Mouse (Mus musculus): ENCODE measurements at regions not wholly inside any gene's neighbourhood (a gene's known extent, or its start where the extent isn't known, plus 50 kb on each side); places are given as distances from the start of the nearest gene placed in this dataset.

- H3K36me3 ChIP-seq (ENCODE audit: control insufficient read depth, insufficient read depth), result no peaks in the 10 kb centered on the region
- no peak overlapping the region for H3K27ac ChIP-seq (ENCODE audit: low read length)
- no peaks in the 10 kb centered on the region for H3K4me1 ChIP-seq (replicated peaks; ENCODE audit: control insufficient read depth, insufficient read depth, low read length)
- H3K4me2 ChIP-seq (ENCODE audit: low read length), result no peak overlapping the region
- H3K9ac ChIP-seq (replicated peaks; ENCODE audit: low read depth, low read length), result no peak overlapping the region
- WGBS, result 72% methylated on average over 1 of the region's 1 CpGs
- H3K27me3 ChIP-seq (replicated peaks; ENCODE audit: control insufficient read depth, insufficient read depth, low read length), result no peaks in the 10 kb centered on the region
- no peak overlapping the region for H3K4me3 ChIP-seq (replicated peaks; ENCODE audit: low read length)
- no peaks in the 10 kb centered on the region for H3K9me3 ChIP-seq (ENCODE audit: control insufficient read depth, low read length)
- no peak for ATAC-seq
Observed at GRCm38 (mm10) chr6:25321446-25321845, 365.3 kb upstream of the Tmem229a start.

GRCm38 (mm10) chr6:25320291-25320844 lies 364.3 kb upstream of the Tmem229a start:
- ATAC-seq, result no peak
- no peaks in the 10 kb centered on the region for H3K4me1 ChIP-seq (replicated peaks; ENCODE audit: control insufficient read depth, insufficient read depth, low read length)
- H3K4me3 ChIP-seq (replicated peaks; ENCODE audit: low read length), result no peak overlapping the region
- H3K4me2 ChIP-seq (ENCODE audit: low read length), result no peak overlapping the region
- H3K27me3 ChIP-seq (replicated peaks; ENCODE audit: control insufficient read depth, insufficient read depth, low read length), result no peaks in the 10 kb centered on the region
- 85% methylated on average over 6 of the region's 6 CpGs for WGBS
- no peak overlapping the region for H3K9ac ChIP-seq (replicated peaks; ENCODE audit: low read depth, low read length)
- H3K27ac ChIP-seq (ENCODE audit: low read length), result no peak overlapping the region
- H3K36me3 ChIP-seq (ENCODE audit: control insufficient read depth, insufficient read depth), result no peaks in the 10 kb centered on the region
- H3K9me3 ChIP-seq (ENCODE audit: control insufficient read depth, low read length), result no peaks in the 10 kb centered on the region

GRCm38 (mm10) chr6:25307471-25307870 lies 351.4 kb upstream of the Tmem229a start:
- 0 out of 2 replicates have a peak, but pooled peaks cover 2% of the 10 kb centered on the region for H3K4me1 ChIP-seq (replicated peaks; ENCODE audit: control insufficient read depth, insufficient read depth, low read length)
- no peak overlapping the region for H3K4me3 ChIP-seq (replicated peaks; ENCODE audit: low read length)
- no peak overlapping the region for H3K9ac ChIP-seq (replicated peaks; ENCODE audit: low read depth, low read length)
- no peak overlapping the region for H3K27ac ChIP-seq (ENCODE audit: low read length)
- ATAC-seq, result no peak
- H3K9me3 ChIP-seq (ENCODE audit: control insufficient read depth, low read length), result no peaks in the 10 kb centered on the region
- no peak overlapping the region for H3K4me2 ChIP-seq (ENCODE audit: low read length)
- H3K36me3 ChIP-seq (ENCODE audit: control insufficient read depth, insufficient read depth), result no peaks in the 10 kb centered on the region
- H3K27me3 ChIP-seq (replicated peaks; ENCODE audit: control insufficient read depth, insufficient read depth, low read length), result no peaks in the 10 kb centered on the region

GRCm38 (mm10) chr6:25304844-25305504 lies 348.9 kb upstream of the Tmem229a start:
- Histone ChIP-seq H3K4me2 (ENCODE audit: low read length) (no peak overlapping the region), H3K36me3 (ENCODE audit: control insufficient read depth, insufficient read depth) (no peaks in the 10 kb centered on the region), H3K9me3 (ENCODE audit: control insufficient read depth, low read length) (no peaks in the 10 kb centered on the region), H3K4me1 (replicated peaks; ENCODE audit: control insufficient read depth, insufficient read depth, low read length) (0 out of 2 replicates have a peak, but pooled peaks cover 2% of the 10 kb centered on the region), H3K9ac (replicated peaks; ENCODE audit: low read depth, low read length) (no peak overlapping the region), H3K27me3 (replicated peaks; ENCODE audit: control insufficient read depth, insufficient read depth, low read length) (no peaks in the 10 kb centered on the region), H3K4me3 (replicated peaks; ENCODE audit: low read length) (no peak overlapping the region), H3K27ac (ENCODE audit: low read length) (no peak overlapping the region)
- 46% methylated on average over 4 of the region's 4 CpGs for WGBS
- ATAC-seq, result peak; percentile 72

- no peak overlapping the region for H3K4me3 ChIP-seq (replicated peaks; ENCODE audit: low read length)
- H3K9me3 ChIP-seq (ENCODE audit: control insufficient read depth, low read length), result no peaks in the 10 kb centered on the region
- no peak overlapping the region for H3K9ac ChIP-seq (replicated peaks; ENCODE audit: low read depth, low read length)
- WGBS, result 92% methylated on average over 1 of the region's 1 CpGs
- no peak for ATAC-seq
- H3K27ac ChIP-seq (ENCODE audit: low read length), result no peak overlapping the region
- H3K4me1 ChIP-seq (replicated peaks; ENCODE audit: control insufficient read depth, insufficient read depth, low read length), result no peaks in the 10 kb centered on the region
- H3K36me3 ChIP-seq (ENCODE audit: control insufficient read depth, insufficient read depth), result no peaks in the 10 kb centered on the region
- H3K4me2 ChIP-seq (ENCODE audit: low read length), result no peak overlapping the region
- H3K27me3 ChIP-seq (replicated peaks; ENCODE audit: control insufficient read depth, insufficient read depth, low read length), result no peaks in the 10 kb centered on the region
Observed at GRCm38 (mm10) chr6:25291613-25292012, 335.5 kb upstream of the Tmem229a start.

GRCm38 (mm10) chr6:25287591-25287990 lies 331.5 kb upstream of the Tmem229a start:
- ATAC-seq, result no peak
- no peaks in the 10 kb centered on the region for H3K27me3 ChIP-seq (replicated peaks; ENCODE audit: control insufficient read depth, insufficient read depth, low read length)
- no peaks in the 10 kb centered on the region for H3K4me1 ChIP-seq (replicated peaks; ENCODE audit: control insufficient read depth, insufficient read depth, low read length)
- 93% methylated on average over 4 of the region's 4 CpGs for WGBS
- no peak overlapping the region for H3K27ac ChIP-seq (ENCODE audit: low read length)
- H3K4me3 ChIP-seq (replicated peaks; ENCODE audit: low read length), result no peak overlapping the region
- no peak overlapping the region for H3K9ac ChIP-seq (replicated peaks; ENCODE audit: low read depth, low read length)
- no peak overlapping the region for H3K4me2 ChIP-seq (ENCODE audit: low read length)
- H3K36me3 ChIP-seq (ENCODE audit: control insufficient read depth, insufficient read depth), result no peaks in the 10 kb centered on the region
- H3K9me3 ChIP-seq (ENCODE audit: control insufficient read depth, low read length), result no peaks in the 10 kb centered on the region

- no peaks in the 10 kb centered on the region for H3K4me1 ChIP-seq (replicated peaks; ENCODE audit: control insufficient read depth, insufficient read depth, low read length)
- no peak overlapping the region for H3K27ac ChIP-seq (ENCODE audit: low read length)
- no peak overlapping the region for H3K4me2 ChIP-seq (ENCODE audit: low read length)
- H3K4me3 ChIP-seq (replicated peaks; ENCODE audit: low read length), result no peak overlapping the region
- ATAC-seq, result peak; percentile 61
- WGBS, result 59% methylated on average over 6 of the region's 6 CpGs
- no peaks in the 10 kb centered on the region for H3K36me3 ChIP-seq (ENCODE audit: control insufficient read depth, insufficient read depth)
- H3K27me3 ChIP-seq (replicated peaks; ENCODE audit: control insufficient read depth, insufficient read depth, low read length), result no peaks in the 10 kb centered on the region
- H3K9me3 ChIP-seq (ENCODE audit: control insufficient read depth, low read length), result no peaks in the 10 kb centered on the region
- no peak overlapping the region for H3K9ac ChIP-seq (replicated peaks; ENCODE audit: low read depth, low read length)
Observed at GRCm38 (mm10) chr6:25286313-25286712, 330.2 kb upstream of the Tmem229a start.

- Histone ChIP-seq H3K4me1 (replicated peaks; ENCODE audit: control insufficient read depth, insufficient read depth, low read length) (peaks cover 6% of the 10 kb centered on the region), H3K27me3 (replicated peaks; ENCODE audit: control insufficient read depth, insufficient read depth, low read length) (no peaks in the 10 kb centered on the region), H3K4me3 (replicated peaks; ENCODE audit: low read length) (no peak overlapping the region), H3K27ac (ENCODE audit: low read length) (no peak overlapping the region), H3K9me3 (ENCODE audit: control insufficient read depth, low read length) (no peaks in the 10 kb centered on the region), H3K9ac (replicated peaks; ENCODE audit: low read depth, low read length) (no peak overlapping the region), H3K4me2 (ENCODE audit: low read length) (no peak overlapping the region), H3K36me3 (ENCODE audit: control insufficient read depth, insufficient read depth) (no peaks in the 10 kb centered on the region)
- WGBS, result 8% methylated on average over 1 of the region's 1 CpGs
- ATAC-seq, result peak; percentile 91
Observed at GRCm38 (mm10) chr6:25278509-25278908, 322.4 kb upstream of the Tmem229a start.

- H3K4me2 ChIP-seq (ENCODE audit: low read length), result peak overlapping the region; percentile 16; the same call in 1 of the 2 replicates
- peaks cover 6% of the 10 kb centered on the region for H3K4me1 ChIP-seq (replicated peaks; ENCODE audit: control insufficient read depth, insufficient read depth, low read length)
- 16% methylated on average over 8 of the region's 8 CpGs for WGBS
- no peak overlapping the region for H3K27ac ChIP-seq (ENCODE audit: low read length)
- peak; percentile 79 for ATAC-seq
- H3K9ac ChIP-seq (replicated peaks; ENCODE audit: low read depth, low read length), result no peak overlapping the region
- H3K4me3 ChIP-seq (replicated peaks; ENCODE audit: low read length), result no peak overlapping the region
- H3K27me3 ChIP-seq (replicated peaks; ENCODE audit: control insufficient read depth, insufficient read depth, low read length), result no peaks in the 10 kb centered on the region
- no peaks in the 10 kb centered on the region for H3K9me3 ChIP-seq (ENCODE audit: control insufficient read depth, low read length)
- H3K36me3 ChIP-seq (ENCODE audit: control insufficient read depth, insufficient read depth), result no peaks in the 10 kb centered on the region
Observed at GRCm38 (mm10) chr6:25277703-25278447, 321.8 kb upstream of the Tmem229a start.
